Mouse (Mus musculus) MEL (cell line): ENCODE results near the gene Brd7. TPM values are rescaled to one million over a fixed set of nuclear protein-coding genes. Genes with fewer than 3 reads are reported as not detected.

Source experiments
- DNase-seq: peaks from one replicate; pipeline ENCODE4 v3.0.0; 2011; ENCODE audit warnings: low read depth, low spot score
- H3K27ac ChIP-seq: 2 replicates; pipeline ENCODE4 v1.5.1; 2012; ENCODE audit warnings: low read depth, mild to moderate bottlenecking, control low read depth, low read length, moderate library complexity; ENCODE audit not compliant: control insufficient read depth
- H3K27me3 ChIP-seq, 2 experiments: fragments of 150-350 bp in 1 of 2; sonication (generic) in 1 of 2; 2 replicates each; pipeline ENCODE4 v1.6.1; 2012; ENCODE audit warnings: low read length in 2 of 2, mild to moderate bottlenecking in 2 of 2, improper control_type of control experiment in 1 of 2, moderate library complexity in 1 of 2; ENCODE audit not compliant: insufficient read depth in 2 of 2, control insufficient read depth in 1 of 2
- H3K36me3 ChIP-seq, 2 experiments: 2 replicates each; pipeline ENCODE4 v1.6.1; 2012 to 2014; ENCODE audit warnings: low read length in 2 of 2, improper control_type of control experiment in 1 of 2, inconsistent platforms in 1 of 2, mild to moderate bottlenecking in 1 of 2; ENCODE audit not compliant: insufficient read depth in 2 of 2, control insufficient read depth in 1 of 2
- H3K4me1 ChIP-seq, 2 experiments: fragments of 150-350 bp in 1 of 2; sonication (generic) in 1 of 2; 2 replicates each; pipeline ENCODE4 v1.6.1; 2012; ENCODE audit warnings: low read length in 2 of 2, improper control_type of control experiment in 1 of 2, mild to moderate bottlenecking in 1 of 2; ENCODE audit not compliant: insufficient read depth in 2 of 2, control insufficient read depth in 1 of 2
- H3K4me3 ChIP-seq, 2 experiments: fragments of 150-350 bp in 1 of 2; sonication (generic) in 1 of 2; 2 replicates each; pipeline ENCODE4 v1.5.1; 2012; ENCODE audit warnings: low read depth in 2 of 2, low read length in 2 of 2, mild to moderate bottlenecking in 2 of 2, moderate library complexity in 2 of 2, control low read depth in 1 of 2, improper control_type of control experiment in 1 of 2; ENCODE audit not compliant: control insufficient read depth in 1 of 2, insufficient read depth in 1 of 2
- H3K79me2 ChIP-seq: 2 replicates; pipeline ENCODE4 v1.6.1; 2012; ENCODE audit warnings: mild to moderate bottlenecking, low read length, moderate library complexity; ENCODE audit not compliant: control insufficient read depth, poor library complexity, insufficient read depth
- H3K9ac ChIP-seq: 2 replicates; pipeline ENCODE4 v1.6.1; 2012; ENCODE audit warnings: low read depth, mild to moderate bottlenecking, control low read depth, low read length, moderate library complexity; ENCODE audit not compliant: control insufficient read depth, poor library complexity, severe bottlenecking
- H3K9me3 ChIP-seq: fragments of 150-350 bp; sonication (generic); replicated peaks from 2 replicates; pipeline ENCODE4 v1.6.1; 2012; ENCODE audit warnings: mild to moderate bottlenecking, low read length, improper control_type of control experiment, moderate library complexity; ENCODE audit not compliant: insufficient read depth
- CHD2 ChIP-seq: IDR thresholded peaks from 2 replicates; pipeline ENCODE4 v1.6.1; 2011; ENCODE audit warnings: low read length, improper control_type of control experiment
- CTCF ChIP-seq, 3 experiments: IDR thresholded peaks in 2 of 3; conservative IDR thresholded peaks in 1 of 3; 2 replicates each; pipeline ENCODE4 v1.5.1; 2011 to 2012; ENCODE audit warnings: low read length in 3 of 3, low read depth in 2 of 3, mild to moderate bottlenecking in 2 of 3, improper control_type of control experiment in 1 of 3, inconsistent platforms in 1 of 3, mixed read lengths in 1 of 3, moderate library complexity in 1 of 3; ENCODE audit not compliant: control insufficient read depth in 1 of 3, insufficient read depth in 1 of 3, poor library complexity in 1 of 3, severe bottlenecking in 1 of 3
- E2F4 ChIP-seq: IDR thresholded peaks from 2 replicates; pipeline ENCODE4 v1.6.1; 2011; ENCODE audit warnings: low read depth, low read length, improper control_type of control experiment, borderline replicate concordance
- ELF1 ChIP-seq: IDR thresholded peaks from 2 replicates; pipeline ENCODE4 v1.6.1; 2014; ENCODE audit warnings: low read depth, mild to moderate bottlenecking, inconsistent platforms, low read length, improper control_type of control experiment, moderate library complexity
- EP300 ChIP-seq, 2 experiments: IDR thresholded peaks; 2 replicates each; pipeline ENCODE4 v1.6.1; 2011; ENCODE audit warnings: improper control_type of control experiment in 2 of 2, low read length in 2 of 2, low read depth in 1 of 2, mild to moderate bottlenecking in 1 of 2
- HCFC1 ChIP-seq: IDR thresholded peaks from 2 replicates; pipeline ENCODE4 v1.6.1; 2012; ENCODE audit warnings: low read depth, mild to moderate bottlenecking, inconsistent platforms, low read length, improper control_type of control experiment, moderate library complexity
- MAZ ChIP-seq: IDR thresholded peaks from 2 replicates; pipeline ENCODE4 v1.6.1; 2012; ENCODE audit warnings: low read depth, mild to moderate bottlenecking, inconsistent platforms, low read length, improper control_type of control experiment
- MEF2A ChIP-seq: IDR thresholded peaks from 2 replicates; pipeline ENCODE4 v1.6.1; 2014; ENCODE audit warnings: low read depth, mild to moderate bottlenecking, inconsistent platforms, low read length, improper control_type of control experiment; ENCODE audit not compliant: poor library complexity, insufficient replicate concordance, severe bottlenecking; ENCODE audit errors: extremely low read depth
- MYB ChIP-seq: IDR thresholded peaks from 2 replicates; pipeline ENCODE4 v1.6.1; 2011; ENCODE audit warnings: mild to moderate bottlenecking, low read depth, low read length, improper control_type of control experiment
- MYC ChIP-seq: IDR thresholded peaks from 2 replicates; pipeline ENCODE4 v1.6.1; 2011; ENCODE audit warnings: low read depth, mild to moderate bottlenecking, low read length, improper control_type of control experiment, moderate library complexity
- NELFE ChIP-seq: IDR thresholded peaks from 2 replicates; pipeline ENCODE4 v1.6.1; 2011; ENCODE audit warnings: low read depth, low read length, improper control_type of control experiment
- NRF1 ChIP-seq: IDR thresholded peaks from 2 replicates; pipeline ENCODE4 v1.6.1; 2014; ENCODE audit warnings: low read depth, mild to moderate bottlenecking, inconsistent platforms, low read length, improper control_type of control experiment, moderate library complexity; ENCODE audit not compliant: poor library complexity, insufficient read depth, severe bottlenecking
- POLR2A ChIP-seq, 2 experiments: IDR thresholded peaks; 2 replicates each; pipeline ENCODE4 v1.6.1; 2011 to 2012; ENCODE audit warnings: low read length in 2 of 2, mild to moderate bottlenecking in 2 of 2, control low read depth in 1 of 2, improper control_type of control experiment in 1 of 2, low read depth in 1 of 2, moderate library complexity in 1 of 2; ENCODE audit not compliant: control insufficient read depth in 1 of 2, insufficient read depth in 1 of 2, poor library complexity in 1 of 2
- POLR2AphosphoS2 ChIP-seq: IDR thresholded peaks from 2 replicates; pipeline ENCODE4 v1.6.1; 2011; ENCODE audit warnings: low read length, improper control_type of control experiment
- POLR2AphosphoS5 ChIP-seq: IDR thresholded peaks from 2 replicates; pipeline ENCODE4 v1.6.1; 2012; ENCODE audit warnings: low read depth, borderline replicate concordance, mild to moderate bottlenecking, inconsistent platforms, low read length, moderate library complexity, mixed read lengths
- RAD21 ChIP-seq: IDR thresholded peaks from 2 replicates; pipeline ENCODE4 v1.6.1; 2011; ENCODE audit warnings: mild to moderate bottlenecking, low read depth, low read length, improper control_type of control experiment
- SMC3 ChIP-seq: IDR thresholded peaks from 2 replicates; pipeline ENCODE4 v1.6.1; 2011; ENCODE audit warnings: low read depth, low read length, improper control_type of control experiment
- TCF12 ChIP-seq: IDR thresholded peaks from 2 replicates; pipeline ENCODE4 v1.6.1; 2014; ENCODE audit warnings: low read depth, mild to moderate bottlenecking, inconsistent platforms, low read length, improper control_type of control experiment, moderate library complexity
- USF2 ChIP-seq, 2 experiments: IDR thresholded peaks; 2 replicates each; pipeline ENCODE4 v1.6.1; 2011 to 2012; ENCODE audit warnings: improper control_type of control experiment in 2 of 2, low read length in 2 of 2, borderline replicate concordance in 1 of 2, inconsistent platforms in 1 of 2, low read depth in 1 of 2, mild to moderate bottlenecking in 1 of 2; ENCODE audit not compliant: insufficient read depth in 1 of 2
- ZC3H11A ChIP-seq: IDR thresholded peaks from 2 replicates; pipeline ENCODE4 v1.6.1; 2012; ENCODE audit warnings: low read depth, mild to moderate bottlenecking, inconsistent platforms, low read length, improper control_type of control experiment
- ZKSCAN1 ChIP-seq: IDR thresholded peaks from 2 replicates; pipeline ENCODE4 v1.6.1; 2012; ENCODE audit warnings: low read depth, mild to moderate bottlenecking, inconsistent platforms, low read length, improper control_type of control experiment, moderate library complexity
- ZMIZ1 ChIP-seq: IDR thresholded peaks from 2 replicates; pipeline ENCODE4 v1.6.1; 2012; ENCODE audit warnings: low read depth, mild to moderate bottlenecking, inconsistent platforms, low read length, improper control_type of control experiment, moderate library complexity
- ZNF384 ChIP-seq: IDR thresholded peaks from 2 replicates; pipeline ENCODE4 v1.6.1; 2012; ENCODE audit warnings: low read depth, mild to moderate bottlenecking, inconsistent platforms, low read length, improper control_type of control experiment
- polyA plus RNA-seq, 2 experiments: library from polyadenylated mRNA; stranded (reverse) in 1 of 2; unstranded in 1 of 2; fragments of >175 nt in 1 of 2; fragments of >200 nt in 1 of 2; gene quantifications; 2 replicates each; pipeline versions ENCODE4 v1.2.1 to v1.2.4; 2012; ENCODE audit warnings: low replicate concordance in 2 of 2, low read depth in 1 of 2; ENCODE audit not compliant: insufficient read length in 2 of 2, insufficient read depth in 1 of 2, missing spikeins in 1 of 2
- total RNA-seq: library from RNA; depleted of rRNA; stranded (reverse); fragments of 300-350 nt; gene quantifications from 2 replicates; pipeline ENCODE4 v1.2.3, GENCODE M21; 2012

The Brd7 gene
- total and polyA plus RNA-seq, 3 experiments: 40.0 to 192 (median 89.0) TPM

DNA sequence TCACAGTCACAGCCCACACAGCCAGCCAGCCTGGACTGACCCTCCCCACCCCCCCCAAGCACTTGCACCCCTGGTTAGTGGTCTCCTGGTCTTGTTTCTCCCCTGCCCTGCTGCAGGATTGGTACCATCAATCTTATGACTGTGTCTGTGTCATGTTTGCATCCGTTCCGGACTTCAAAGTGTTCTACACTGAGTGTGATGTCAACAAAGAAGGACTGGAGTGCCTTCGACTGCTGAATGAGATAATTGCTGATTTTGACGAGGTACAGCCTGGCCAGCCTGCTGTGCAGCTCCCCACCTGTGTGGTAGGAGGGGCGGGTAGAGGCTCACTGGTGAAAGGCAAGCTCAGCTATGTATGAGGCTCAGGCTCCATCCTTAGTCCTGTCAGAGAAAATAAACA, 36.7 kb downstream of the Brd7 start:
- DNase-seq: no peak
- Histone ChIP-seq H3K36me3 (peaks cover 0 to 10% of the 10 kb centered on the region in 2 experiments; a peak in 2 of 4 replicates), H3K9me3 (no peaks in the 10 kb centered on the region), H3K79me2 (no peaks in the 10 kb centered on the region), H3K27me3 (no peaks in the 10 kb centered on the region), H3K4me1 (no peaks in the 10 kb centered on the region), H3K9ac (no peak overlapping the region), H3K27ac (no peak overlapping the region), H3K4me3 (no peak overlapping the region)
- TF ChIP-seq ZMIZ1 (no peak), POLR2A (IDR thresholded peaks at IDR 0.05; ENCODE audit: control insufficient read depth in 1 of 2, insufficient read depth in 1 of 2, low read depth in 1 of 2, low read length in 2 of 2, poor library complexity in 1 of 2) (no peak), MAZ (no peak), CTCF (IDR thresholded peaks at IDR 0.05 in 2 of 3, conservative IDR thresholded peaks at IDR 0.05 in 1 of 3; ENCODE audit: control insufficient read depth in 1 of 3, insufficient read depth in 1 of 3, low read depth in 2 of 3, low read length in 3 of 3, poor library complexity in 1 of 3, severe bottlenecking in 1 of 3) (no peak), ZC3H11A (no peak), ELF1 (no peak), NRF1 (no peak), POLR2AphosphoS5 (no peak)

DNA sequence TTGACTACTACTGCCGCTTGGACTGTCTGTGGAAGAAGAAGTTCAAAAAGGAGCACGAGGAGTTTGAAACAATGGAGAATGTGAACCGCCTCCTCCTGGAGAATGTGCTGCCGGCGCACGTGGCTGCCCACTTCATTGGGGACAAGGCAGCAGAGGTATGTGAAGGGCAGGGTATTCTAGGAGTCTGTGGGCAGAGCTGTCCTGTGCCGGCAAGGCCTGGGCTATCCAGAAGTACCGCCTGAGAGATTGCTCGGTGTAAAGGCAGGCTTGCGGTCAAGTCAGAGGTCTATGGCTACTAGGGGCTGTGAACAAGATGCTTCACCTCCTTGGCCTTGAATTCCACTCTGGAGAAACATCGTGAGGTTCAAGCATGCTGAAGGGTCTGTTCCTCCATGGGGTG, 37.2 kb downstream of the Brd7 start:
- no peak for TF ChIP-seq ZMIZ1
- no peak for TF ChIP-seq MYC
- no peak for TF ChIP-seq ZKSCAN1
- no peak for TF ChIP-seq MEF2A
- no peak for TF ChIP-seq NRF1
- TF ChIP-seq, all 39 proteins: peak for 0
- no peaks in the 10 kb centered on the region for H3K79me2 ChIP-seq
- no peak overlapping the region for H3K4me3 ChIP-seq
- H3K36me3 ChIP-seq: peaks cover 0 to 9% of the 10 kb centered on the region in 2 experiments; a peak in 2 of 4 replicates
- no peak overlapping the region for H3K27ac ChIP-seq
- H3K9me3 ChIP-seq: no peaks in the 10 kb centered on the region
- DNase-seq: no peak
- H3K4me1 ChIP-seq: no peaks in the 10 kb centered on the region
- H3K27me3 ChIP-seq: no peaks in the 10 kb centered on the region
- H3K9ac ChIP-seq: no peak overlapping the region

DNA sequence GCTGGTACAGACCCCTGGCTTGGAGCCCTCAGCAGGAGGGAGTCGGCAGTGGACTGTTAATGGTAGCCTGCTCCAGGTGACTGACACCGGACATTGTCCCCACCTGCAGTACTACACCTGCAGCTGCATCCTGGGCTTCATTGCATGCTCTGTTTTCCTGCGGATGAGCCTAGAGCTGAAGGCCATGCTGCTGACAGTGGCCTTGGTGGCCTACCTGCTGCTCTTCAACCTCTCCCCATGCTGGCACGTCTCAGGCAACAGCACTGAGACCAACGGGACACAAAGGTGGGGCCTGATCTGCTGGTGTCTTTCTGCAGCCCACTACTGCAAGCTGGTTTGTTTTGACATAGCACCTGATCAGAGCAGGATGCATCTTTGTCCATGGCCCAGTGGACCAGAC, 38.5 kb downstream of the Brd7 start:
- Histone ChIP-seq H3K36me3 (peaks cover 0 to 8% of the 10 kb centered on the region in 2 experiments; a peak in 1 of 4 replicates), H3K9ac (no peak overlapping the region), H3K79me2 (no peaks in the 10 kb centered on the region), H3K9me3 (no peaks in the 10 kb centered on the region), H3K27me3 (no peaks in the 10 kb centered on the region), H3K4me1 (no peaks in the 10 kb centered on the region), H3K27ac (no peak overlapping the region), H3K4me3 (no peak overlapping the region)
- no peak for DNase-seq
- TF ChIP-seq ZMIZ1 (no peak), MYB (no peak), ZNF384 (no peak), CHD2 (no peak), TCF12 (no peak), SMC3 (no peak), RAD21 (no peak), POLR2AphosphoS5 (no peak), NELFE (no peak), E2F4 (no peak), POLR2A (IDR thresholded peaks at IDR 0.05; ENCODE audit: control insufficient read depth in 1 of 2, insufficient read depth in 1 of 2, low read depth in 1 of 2, low read length in 2 of 2, poor library complexity in 1 of 2) (no peak), HCFC1 (no peak), EP300 (IDR thresholded peaks at IDR 0.05; ENCODE audit: low read depth in 1 of 2, low read length in 2 of 2) (no peak), USF2 (IDR thresholded peaks at IDR 0.05; ENCODE audit: borderline replicate concordance in 1 of 2, insufficient read depth in 1 of 2, low read depth in 1 of 2, low read length in 2 of 2) (no peak), POLR2AphosphoS2 (no peak)
